9 mouse cellular contexts compared by ENCODE assay signal in the genomic region with DNA sequence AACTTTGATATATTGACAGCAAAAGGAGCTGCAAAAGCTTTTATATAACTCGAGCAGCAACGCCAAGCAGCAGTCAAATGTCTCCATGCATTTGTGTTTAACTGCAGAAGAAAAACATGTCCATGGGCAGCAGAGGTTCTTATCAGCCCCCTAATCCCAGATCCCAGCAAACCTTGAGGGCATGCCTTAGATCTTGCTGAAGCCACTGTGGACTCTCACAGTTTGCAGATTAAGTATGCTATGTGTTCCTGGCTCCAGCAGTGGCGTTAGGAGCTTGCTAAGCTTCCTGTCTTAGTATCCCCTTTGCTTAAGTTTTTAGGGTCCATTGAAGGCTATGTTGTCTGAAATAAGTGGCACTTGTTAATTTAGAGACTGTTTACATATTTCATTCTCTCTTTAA. TPM values are rescaled to one million over a fixed set of nuclear protein-coding genes. Genes with fewer than 3 reads are reported as not detected.
DNase-seq lines count a peak whose midpoint lies in the region; ATAC-seq and TF ChIP-seq lines count a peak whose summit lies in the region.
"Had no signal": no experiment of that assay in that cellular context is flagged by ENCODE, and none has a peak within 500 bp of the region (broad histone marks: within the 10 kb centered on the region; RNA-seq: fewer than 3 reads in every experiment).

No protein-coding gene starts in this region.

- no peaks in the 10 kb centered on the region for H3K9me3 ChIP-seq in neural tube, embryonic 11.5 days (ENCODE audit: control insufficient read depth, low read length)
- no peaks in the 10 kb centered on the region for H3K9me3 ChIP-seq in limb, embryonic 11.5 days (ENCODE audit: control insufficient read depth, low read length)
- no peaks in the 10 kb centered on the region for H3K9me3 ChIP-seq in stomach, embryonic 15.5 days

- intact Hi-C loops in left cerebral cortex, postnatal 36 days (cut with DNase I): loop anchor here (10.0 kb wide), 2 partner anchors 77 to 247 kb away; no protein-coding TSS in a partner anchor

- peaks cover 22% of the 10 kb centered on the region for H3K4me1 ChIP-seq in neural tube, embryonic 11.5 days (ENCODE audit: control insufficient read depth, insufficient read depth, low read length)
- peaks cover 3% of the 10 kb centered on the region; the same call in 1 of the 2 replicates for H3K4me1 ChIP-seq in embryonic fibroblast, embryonic 13.5 days (ENCODE audit: control insufficient read depth, insufficient read depth, low read length)
- peaks cover 29% of the 10 kb centered on the region for H3K4me1 ChIP-seq in limb, embryonic 11.5 days (ENCODE audit: control insufficient read depth, insufficient read depth, low read length)
- peaks cover 2% of the 10 kb centered on the region; the same call in 1 of the 2 replicates for H3K4me1 ChIP-seq in stomach, embryonic 15.5 days

- DNase-seq in neural tube, embryonic 11.5 days (ENCODE audit: low spot score): no peak
- no peak for DNase-seq in neural tube, embryonic 10.5 days (ENCODE audit: extremely low spot score, low spot score)
- DNase-seq in limb, embryonic 11.5 days (ENCODE audit: low spot score): peak; percentile 42
- DNase-seq in left cerebral cortex, postnatal 36 days (ENCODE audit: low spot score in 2 of 2): no peak
- DNase-seq in ovary, postnatal 14 days (ENCODE audit: low spot score): no peak

- H3K4me3 ChIP-seq in neural tube, embryonic 11.5 days (ENCODE audit: low read depth, low read length): peak overlapping the region; percentile 15; the same call in 1 of the 2 replicates
- H3K4me3 ChIP-seq in embryonic fibroblast, embryonic 13.5 days (ENCODE audit: insufficient read depth, low read length): peak overlapping the region; percentile 21; the same call in 1 of the 2 replicates
- peak overlapping the region; percentile 7; the same call in 1 of the 2 replicates for H3K4me3 ChIP-seq in limb, embryonic 11.5 days (ENCODE audit: low read depth, low read length)
- no peak overlapping the region for H3K4me3 ChIP-seq in stomach, embryonic 15.5 days (replicated peaks)
- H3K4me3 ChIP-seq: erythroblast, embryonic 14.5 days had no signal

- no peak for TF ChIP-seq POLR2A in embryonic fibroblast, embryonic 13.5 days (IDR thresholded peaks at IDR 0.05; ENCODE audit: low read depth, low read length)

- H3K27me3 ChIP-seq in neural tube, embryonic 11.5 days (ENCODE audit: control insufficient read depth, insufficient read depth, low read length): no peaks in the 10 kb centered on the region
- H3K27me3 ChIP-seq in limb, embryonic 11.5 days (ENCODE audit: control insufficient read depth, insufficient read depth, low read length): no peaks in the 10 kb centered on the region
- no peaks in the 10 kb centered on the region for H3K27me3 ChIP-seq in stomach, embryonic 15.5 days (replicated peaks)

- H3K36me3 ChIP-seq in neural tube, embryonic 11.5 days (ENCODE audit: control insufficient read depth, insufficient read depth, low read length): no peaks in the 10 kb centered on the region
- no peaks in the 10 kb centered on the region for H3K36me3 ChIP-seq in limb, embryonic 11.5 days (ENCODE audit: control insufficient read depth, insufficient read depth, low read length)
- no peaks in the 10 kb centered on the region for H3K36me3 ChIP-seq in stomach, embryonic 15.5 days

- H3K9ac ChIP-seq in neural tube, embryonic 11.5 days (ENCODE audit: low read length): peak overlapping the region; percentile 24; the same call in 1 of the 2 replicates
- H3K9ac ChIP-seq in limb, embryonic 11.5 days (ENCODE audit: low read length): no peak overlapping the region
- H3K9ac ChIP-seq in stomach, embryonic 15.5 days: no peak overlapping the region

- WGBS in neural tube, embryonic 11.5 days: 20% methylated on average over 3 of the region's 3 CpGs
- WGBS in limb, embryonic 11.5 days: 9% methylated on average over 3 of the region's 3 CpGs
- WGBS in stomach, embryonic 15.5 days: 52% methylated on average over 3 of the region's 3 CpGs

- ATAC-seq in neural tube, embryonic 11.5 days (ENCODE audit: insufficient read depth, low FRiP score, low TSS enrichment): no peak
- ATAC-seq in limb, embryonic 11.5 days (ENCODE audit: insufficient number of reproducible peaks, low FRiP score, low TSS enrichment, low read depth): no peak
- no peak for ATAC-seq in stomach, embryonic 15.5 days (ENCODE audit: insufficient read depth, low FRiP score, low read depth)
- ATAC-seq in activated CD4-positive, CD25-positive, alpha-beta regulatory T cell, adult 4 months: no peak

- no peak overlapping the region for H3K27ac ChIP-seq in neural tube, embryonic 11.5 days (ENCODE audit: low read depth, low read length)
- peak overlapping the region; percentile 78 for H3K27ac ChIP-seq in embryonic fibroblast, embryonic 13.5 days (ENCODE audit: insufficient read depth, low read length)
- peak overlapping the region; percentile 68 for H3K27ac ChIP-seq in limb, embryonic 11.5 days (replicated peaks; ENCODE audit: low read depth, low read length)
- H3K27ac ChIP-seq in stomach, embryonic 15.5 days: no peak overlapping the region

- H3K4me2 ChIP-seq in neural tube, embryonic 11.5 days (ENCODE audit: low read depth): peak overlapping the region; percentile 72
- peak overlapping the region; percentile 51 for H3K4me2 ChIP-seq in limb, embryonic 11.5 days (ENCODE audit: low read depth, severe bottlenecking)
- H3K4me2 ChIP-seq in stomach, embryonic 15.5 days: peak overlapping the region; percentile 14; the same call in 1 of the 2 replicates

- TF ChIP-seq CTCF in embryonic fibroblast, embryonic 13.5 days (IDR thresholded peaks at IDR 0.05; ENCODE audit: borderline replicate concordance, insufficient read depth, low read length): no peak

RNA-seq across cellular contexts. Expression of a gene that starts 4.4 kb away (rescaled TPM):
- 32.3 and 35.4 TPM in 2 replicates for polyA plus RNA-seq in neural tube, embryonic 11.5 days (2014; fragmentation: Nextera tagmentation; extraction: Ambion mirVana)
- 41.8 and 64.3 TPM in 2 replicates for polyA plus RNA-seq in embryonic fibroblast, embryonic 13.5 days (2011; ENCODE audit: insufficient read length, low read depth, missing spikeins)
- polyA plus RNA-seq in limb, embryonic 11.5 days (2014; fragmentation: Nextera tagmentation; extraction: Ambion mirVana): 41.5 and 42.4 TPM in 2 replicates
- 17.8 and 18.9 TPM in 2 replicates for polyA plus RNA-seq in stomach, embryonic 15.5 days (2015; fragmentation: Nextera tagmentation; extraction: Ambion mirVana)
- 1 to 10 TPM; 9.3 to 9.5 TPM for total RNA-seq in left cerebral cortex, postnatal 36 days (2021)
- polyA plus RNA-seq in activated CD4-positive, CD25-positive, alpha-beta regulatory T cell, adult 4 months (2017; shearing (Covaris generic)): not detected
- polyA plus RNA-seq: erythroblast, embryonic 14.5 days had no signal

Comparison
In these comparisons a context has a peak if more than half of its experiments do, and no peak if none do; other contexts are left out.
1. H3K27ac ChIP-seq: peak in embryonic fibroblast, embryonic 13.5 days (single experiment) and limb, embryonic 11.5 days (single experiment); none in neural tube, embryonic 11.5 days (single experiment) and stomach, embryonic 15.5 days (single experiment).
2. H3K4me2 ChIP-seq: peak in every context shown above with its lines; median percentile 72 in neural tube, embryonic 11.5 days; 51 in limb, embryonic 11.5 days; 14 in stomach, embryonic 15.5 days.
3. RNA of a gene that starts 4.4 kb away (polyA plus RNA-seq): 41.8 to 64.3 TPM in embryonic fibroblast, embryonic 13.5 days, 41.5 to 42.4 TPM in limb, embryonic 11.5 days, 32.3 to 35.4 TPM in neural tube, embryonic 11.5 days and 17.8 to 18.9 TPM in stomach, embryonic 15.5 days; not detected in activated CD4-positive, CD25-positive, alpha-beta regulatory T cell, adult 4 months; every median in the first group is over 10 times any median in the second.